Mouse (Mus musculus) adrenal gland, postnatal 4 days (tissue): ENCODE data around the gene Zbtb45. TPM values are rescaled to one million over a fixed set of nuclear protein-coding genes. Genes with fewer than 3 reads are reported as not detected.
A peak's percentile ranks its signal among the peaks of the same experiment; 100 is the strongest.

Experiments used
- DNase-seq, 2 experiments: peaks; one replicate each; pipeline ENCODE4 v3.0.0; 2021 to 2022; ENCODE audit warnings: low spot score in 2 of 2, mixed read lengths in 2 of 2
- total RNA-seq, 2 experiments: library from RNA; stranded (reverse); gene quantifications; 2 replicates each; pipeline ENCODE4 v1.2.3; 2021

The Zbtb45 gene
- total RNA-seq, 2 experiments from 2014 or later, result 18.4 to 18.5 TPM

GRCm38 (mm10) chr7:13034148-13034977, 24.5 kb upstream of the Zbtb45 start, which contains the start of gene Chmp2a:
Gene Chmp2a, minus strand, starts transcription at chr7:13034807.
- DNase-seq, result peak; percentile 89 to 94

GRCm38 (mm10) chr7:13033451-13034147, 23.8 kb upstream of the Zbtb45 start:
- no peak for DNase-seq

- DNase-seq, result no peak
These were observed 22.7 kb upstream of the Zbtb45 start for GRCm38 (mm10) chr7:13032541-13032940.

GRCm38 (mm10) chr7:13031983-13032382, 22.1 kb upstream of the Zbtb45 start:
- DNase-seq, result no peak

- no peak for DNase-seq
These were observed 21.2 kb upstream of the Zbtb45 start for GRCm38 (mm10) chr7:13031069-13031468.

- no peak for DNase-seq
These were observed 19.2 kb upstream of the Zbtb45 start for GRCm38 (mm10) chr7:13028986-13029385.

- no peak for DNase-seq
These were observed 15.8 kb upstream of the Zbtb45 start for GRCm38 (mm10) chr7:13025511-13026112.

GRCm38 (mm10) chr7:13024805-13025204, 15.0 kb upstream of the Zbtb45 start:
- DNase-seq, result peak; percentile 64 to 75

- DNase-seq, result peak; percentile 91 to 92
These were observed 14.3 kb upstream of the Zbtb45 start for GRCm38 (mm10) chr7:13023928-13024731.

- DNase-seq, result peak in 1 of 2 experiments; percentile 51
These were observed 13.1 kb upstream of the Zbtb45 start for GRCm38 (mm10) chr7:13022773-13023535.

- DNase-seq, result no peak
These were observed 5.4 kb upstream of the Zbtb45 start for GRCm38 (mm10) chr7:13015217-13015616.

GRCm38 (mm10) chr7:13014275-13014839, 4.5 kb upstream of the Zbtb45 start:
- DNase-seq, result no peak

- DNase-seq, result no peak
These were observed 3.8 kb upstream of the Zbtb45 start for GRCm38 (mm10) chr7:13013671-13014070.

- DNase-seq, result peak; percentile 66 to 84
These were observed 460 bp downstream of the Zbtb45 start for GRCm38 (mm10) chr7:13009143-13010004.

- no peak for DNase-seq
These were observed 2.3 kb downstream of the Zbtb45 start for GRCm38 (mm10) chr7:13007341-13008092.

GRCm38 (mm10) chr7:13006531-13006930, 3.3 kb downstream of the Zbtb45 start:
- no peak for DNase-seq

GRCm38 (mm10) chr7:13006011-13006410, 3.8 kb downstream of the Zbtb45 start:
- no peak for DNase-seq

- no peak for DNase-seq
These were observed 6.5 kb downstream of the Zbtb45 start for GRCm38 (mm10) chr7:13003380-13003779.
